Mouse (Mus musculus): ENCODE data around the gene Madcam1.

Gene Madcam1

GRCm38 (mm10) chr10:79664131-79664665 is at the start of gene Madcam1:
Gene Madcam1, plus strand, starts transcription at chr10:79664559.
- DNase-seq: peak; percentile 60

GRCm38 (mm10) chr10:79615860-79616259 is 48.5 kb upstream of the Madcam1 start:
- no peak for DNase-seq

- no peak for DNase-seq
Measured at GRCm38 (mm10) chr10:79616376-79616775, 48.0 kb upstream of the Madcam1 start.

- no peak for DNase-seq
Measured at GRCm38 (mm10) chr10:79623950-79624349, 40.4 kb upstream of the Madcam1 start.

- no peak for DNase-seq
Measured at GRCm38 (mm10) chr10:79625398-79625797, 39.0 kb upstream of the Madcam1 start.

- DNase-seq: no peak
Measured at GRCm38 (mm10) chr10:79626156-79626555, 38.2 kb upstream of the Madcam1 start.

- DNase-seq: no peak
Measured at GRCm38 (mm10) chr10:79628377-79628776, 36.0 kb upstream of the Madcam1 start.

- peak; percentile 67 for DNase-seq
Measured at GRCm38 (mm10) chr10:79631432-79631831, 32.9 kb upstream of the Madcam1 start.

GRCm38 (mm10) chr10:79633006-79633777 is 31.2 kb upstream of the Madcam1 start:
- DNase-seq: no peak

- DNase-seq: no peak
Measured at GRCm38 (mm10) chr10:79636287-79636686, 28.1 kb upstream of the Madcam1 start.

- DNase-seq: peak; percentile 89
Measured at GRCm38 (mm10) chr10:79637128-79638110, 26.9 kb upstream of the Madcam1 start, which contains the start of gene Shc2. Gene Shc2, minus strand, starts transcription at chr10:79637918.

- peak; percentile 78 for DNase-seq
Measured at GRCm38 (mm10) chr10:79638486-79639204, 25.7 kb upstream of the Madcam1 start.

- no peak for DNase-seq
Measured at GRCm38 (mm10) chr10:79645711-79646110, 18.6 kb upstream of the Madcam1 start, which contains the start of gene Odf3l2. Gene Odf3l2, minus strand, starts transcription at chr10:79645738.

GRCm38 (mm10) chr10:79649070-79649751 is 15.1 kb upstream of the Madcam1 start:
- peak; percentile 68 for DNase-seq

- no peak for DNase-seq
Measured at GRCm38 (mm10) chr10:79652789-79653188, 11.6 kb upstream of the Madcam1 start.

- DNase-seq: no peak
Measured at GRCm38 (mm10) chr10:79654946-79655395, 9.4 kb upstream of the Madcam1 start.

- no peak for DNase-seq
Measured at GRCm38 (mm10) chr10:79658829-79659228, 5.5 kb upstream of the Madcam1 start.

GRCm38 (mm10) chr10:79660298-79660697 is 4.1 kb upstream of the Madcam1 start:
- no peak for DNase-seq

- DNase-seq: no peak
Measured at GRCm38 (mm10) chr10:79661861-79662260, 2.5 kb upstream of the Madcam1 start.

GRCm38 (mm10) chr10:79665051-79665450 is 692 bp downstream of the Madcam1 start:
- no peak for DNase-seq

- no peak for DNase-seq
Measured at GRCm38 (mm10) chr10:79666493-79666892, 2.1 kb downstream of the Madcam1 start.

- no peak for DNase-seq
Measured at GRCm38 (mm10) chr10:79668076-79668475, 3.7 kb downstream of the Madcam1 start.
